Mouse (Mus musculus) heart, postnatal 0 days (tissue): ENCODE results near the gene Syndig1.

ENCODE experiments used
- CTCF ChIP-seq: IDR thresholded peaks from 2 replicates; pipeline ENCODE4 v1.5.1; 2016; ENCODE audit warnings: antibody characterized with exemption, control low read depth, low read depth
- EP300 ChIP-seq: IDR thresholded peaks from 2 replicates; pipeline ENCODE4 v1.6.1; 2016; ENCODE audit warnings: antibody characterized with exemption, low read depth

DNA sequence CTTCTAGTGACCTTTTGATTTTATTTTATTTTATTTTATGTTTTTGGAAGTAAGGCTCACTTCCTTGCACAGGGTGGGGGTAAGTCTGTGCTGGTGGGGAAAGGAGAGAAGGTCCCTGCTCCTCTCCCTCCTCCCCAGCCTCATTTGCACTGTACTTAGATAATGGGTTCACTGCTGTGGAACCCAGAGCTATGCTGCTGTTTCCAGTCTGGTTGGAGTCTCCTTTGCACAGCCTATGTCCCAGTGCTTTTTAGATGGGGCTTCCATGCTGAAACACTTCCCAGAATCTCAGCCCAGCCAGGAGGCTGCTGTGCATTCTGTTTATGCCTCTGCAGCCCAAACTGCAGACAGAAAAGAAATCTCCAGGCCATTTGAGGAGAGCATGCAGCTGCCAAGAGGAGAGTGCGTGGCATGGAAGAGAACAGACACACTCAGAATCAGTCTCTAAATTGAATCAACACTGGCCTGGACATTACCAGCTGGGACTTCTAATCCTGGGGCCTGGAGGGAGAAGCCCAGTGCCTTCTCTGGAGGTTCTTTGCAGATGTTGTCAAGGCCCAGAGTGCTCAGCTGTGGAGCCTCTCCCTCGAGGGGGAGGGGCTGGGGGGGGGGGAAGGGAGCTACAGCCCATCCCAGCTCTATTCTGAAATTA, 104.4 kb downstream of the Syndig1 start:
- no peak for TF ChIP-seq CTCF
- no peak for TF ChIP-seq EP300
